Mouse (Mus musculus) kidney, postnatal 36 days (tissue): Measurements from ENCODE around the gene Slc39a1.
"Not testable (repeated sequence)": the region's sequence is repeated elsewhere in the genome, so short reads cannot be mapped to it uniquely, and the experiment has no call there.

Source experiments
- DNase-seq, 2 experiments: peaks; one replicate each; pipeline ENCODE4 v3.0.0; 2021 to 2022; ENCODE audit warnings: mixed read lengths in 2 of 2

Gene Slc39a1

GRCm38 (mm10) chr3:90266901-90267775, 19.2 kb downstream of the Slc39a1 start:
- no peak for DNase-seq

GRCm38 (mm10) chr3:90268190-90268589, 20.2 kb downstream of the Slc39a1 start:
- no peak for DNase-seq

GRCm38 (mm10) chr3:90268971-90269370, 21.0 kb downstream of the Slc39a1 start:
- DNase-seq, result no peak

- DNase-seq, result no peak
Measured at GRCm38 (mm10) chr3:90270784-90271183, 22.8 kb downstream of the Slc39a1 start.

GRCm38 (mm10) chr3:90272170-90272569, 24.2 kb downstream of the Slc39a1 start:
- DNase-seq, result no peak

GRCm38 (mm10) chr3:90273855-90274254, 25.9 kb downstream of the Slc39a1 start:
- DNase-seq, result no peak

GRCm38 (mm10) chr3:90275286-90275685, 27.3 kb downstream of the Slc39a1 start:
- no peak for DNase-seq

- DNase-seq, result no peak
Measured at GRCm38 (mm10) chr3:90276858-90277257, 28.9 kb downstream of the Slc39a1 start.

- DNase-seq, result no peak
Measured at GRCm38 (mm10) chr3:90277793-90278192, 29.8 kb downstream of the Slc39a1 start.

- DNase-seq, result no peak
Measured at GRCm38 (mm10) chr3:90278211-90278610, 30.2 kb downstream of the Slc39a1 start.

- DNase-seq, result no peak
Measured at GRCm38 (mm10) chr3:90279216-90279615, 31.2 kb downstream of the Slc39a1 start.

- DNase-seq, result no peak
Measured at GRCm38 (mm10) chr3:90279743-90280142, 31.8 kb downstream of the Slc39a1 start.

- no peak for DNase-seq
Measured at GRCm38 (mm10) chr3:90280708-90281107, 32.7 kb downstream of the Slc39a1 start.

GRCm38 (mm10) chr3:90284150-90284549, 36.2 kb downstream of the Slc39a1 start:
- no peak for DNase-seq

GRCm38 (mm10) chr3:90289403-90289802, 41.4 kb downstream of the Slc39a1 start:
- not testable (repeated sequence) for DNase-seq

- peak; percentile 39 to 40 for DNase-seq
Measured at GRCm38 (mm10) chr3:90290602-90291001, 42.6 kb downstream of the Slc39a1 start.

- no peak for DNase-seq
Measured at GRCm38 (mm10) chr3:90291982-90292344, 44.0 kb downstream of the Slc39a1 start.

GRCm38 (mm10) chr3:90292345-90293275, 44.6 kb downstream of the Slc39a1 start, which contains the start of gene Gatad2b:
Gene Gatad2b, plus strand, starts transcription at chr3:90293178.
- DNase-seq, result peak; percentile 99 to 100

GRCm38 (mm10) chr3:90293352-90294063, 45.5 kb downstream of the Slc39a1 start:
- peak; percentile 62 to 85 for DNase-seq

GRCm38 (mm10) chr3:90294064-90294440, 46.1 kb downstream of the Slc39a1 start:
- no peak for DNase-seq

- DNase-seq, result no peak
Measured at GRCm38 (mm10) chr3:90294651-90295050, 46.7 kb downstream of the Slc39a1 start.
